Mouse (Mus musculus) thymus, adult 2 months (tissue): ENCODE measurements around the gene Cdc34.

Experiments
- CTCF ChIP-seq: fragments of 200-500 bp; IDR thresholded peaks from 2 replicates; pipeline ENCODE4 v1.5.1; 2012; ENCODE audit warnings: mild to moderate bottlenecking, control low read depth, low read length, moderate library complexity, borderline replicate concordance; ENCODE audit not compliant: control insufficient read depth, poor library complexity, insufficient read depth; ENCODE audit errors: extremely low read depth
- POLR2A ChIP-seq: fragments of 200-500 bp; IDR thresholded peaks from 2 replicates; pipeline ENCODE4 v1.6.1; 2012; ENCODE audit warnings: mild to moderate bottlenecking, low read length, control low read depth, moderate library complexity; ENCODE audit not compliant: control insufficient read depth, poor library complexity, insufficient read depth; ENCODE audit errors: extremely low read depth

- TF ChIP-seq POLR2A (no peak), CTCF (no peak)
Observed at GRCm38 (mm10) chr10:79670071-79670888, 11.7 kb upstream of the Cdc34 start.
